Mouse (Mus musculus) mouse trophoblast stem cell (cell line): ENCODE measurements around the gene Kctd8.

Source experiments
- in situ Hi-C, 2 experiments: fragments of 300-500 bp; cut with MseI, MboI; formaldehyde crosslinking; loops; 2 replicates in 1 of 2; 3 replicates in 1 of 2; pipeline ENCODE4 v1.15.1; 2025

The Kctd8 gene

GRCm38 (mm10) chr5:69159897-69160509 is 181.5 kb downstream of the Kctd8 start:
- in situ Hi-C loops = no loop called here

GRCm38 (mm10) chr5:69156489-69156888 is 185.0 kb downstream of the Kctd8 start:
- in situ Hi-C loops = no loop called here

GRCm38 (mm10) chr5:69145827-69146226 is 195.7 kb downstream of the Kctd8 start:
- in situ Hi-C loops = no loop called here

GRCm38 (mm10) chr5:69141082-69141481 is 200.4 kb downstream of the Kctd8 start:
- in situ Hi-C loops = no loop called here

- in situ Hi-C loops = no loop called here
Observed at GRCm38 (mm10) chr5:69108718-69109117, 232.8 kb downstream of the Kctd8 start.

- in situ Hi-C loops = no loop called here
Observed at GRCm38 (mm10) chr5:69088912-69089311, 252.6 kb downstream of the Kctd8 start.
